Mouse (Mus musculus) liver, embryonic 14.5 days (tissue): ENCODE data around the gene Klk4.

Experiments
- CTCF ChIP-seq: IDR thresholded peaks from 2 replicates; pipeline ENCODE4 v1.5.1; 2016; ENCODE audit warnings: antibody characterized with exemption, low read depth, control low read depth
- EP300 ChIP-seq: IDR thresholded peaks from 2 replicates; pipeline ENCODE4 v1.6.1; 2016; ENCODE audit warnings: antibody characterized with exemption, low read depth

DNA sequence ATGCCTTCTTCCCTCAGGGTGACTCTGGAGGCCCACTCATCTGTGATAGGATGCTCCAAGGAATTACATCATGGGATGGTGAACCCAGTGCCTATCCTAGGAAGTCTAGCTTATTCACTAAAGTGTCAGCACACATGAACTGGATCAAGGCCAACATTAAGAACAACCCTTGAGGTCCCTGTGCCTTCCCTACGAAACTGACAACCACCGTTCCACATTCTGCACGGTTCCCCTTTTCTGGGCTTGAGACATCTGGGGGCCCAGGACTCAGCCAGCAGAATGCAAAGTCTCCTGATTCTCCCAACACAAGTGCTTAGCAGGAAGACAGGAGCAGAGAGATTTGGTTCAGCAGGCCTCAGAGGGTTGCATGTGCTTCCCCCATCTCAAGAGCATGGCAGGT is 39.6 kb downstream of the Klk4 start:
- TF ChIP-seq CTCF, result no peak
- no peak for TF ChIP-seq EP300
